Mouse (Mus musculus): ENCODE data around the gene Plppr3.

The Plppr3 gene

DNA sequence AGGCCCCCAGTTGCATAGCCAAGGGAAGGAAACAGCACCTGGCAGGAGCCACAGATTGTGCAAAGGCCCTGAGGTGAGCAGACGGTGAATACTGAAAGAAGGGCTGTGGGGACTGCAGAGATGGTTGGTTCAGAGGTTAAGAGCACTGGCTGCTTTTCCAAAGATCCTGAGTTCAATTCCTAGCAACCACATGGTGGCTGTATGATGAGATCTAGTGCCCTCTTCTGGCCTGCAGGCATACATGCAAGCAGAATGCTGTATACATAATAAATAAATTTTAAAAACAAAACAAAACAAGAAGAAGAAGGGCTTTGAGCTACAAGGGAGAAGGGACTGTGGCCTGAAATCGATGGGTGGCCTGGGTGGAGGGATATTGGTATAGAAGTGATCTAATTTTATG, 57.3 kb downstream of the Plppr3 start:
- no peak for DNase-seq (ENCODE audit: low spot score)

DNA sequence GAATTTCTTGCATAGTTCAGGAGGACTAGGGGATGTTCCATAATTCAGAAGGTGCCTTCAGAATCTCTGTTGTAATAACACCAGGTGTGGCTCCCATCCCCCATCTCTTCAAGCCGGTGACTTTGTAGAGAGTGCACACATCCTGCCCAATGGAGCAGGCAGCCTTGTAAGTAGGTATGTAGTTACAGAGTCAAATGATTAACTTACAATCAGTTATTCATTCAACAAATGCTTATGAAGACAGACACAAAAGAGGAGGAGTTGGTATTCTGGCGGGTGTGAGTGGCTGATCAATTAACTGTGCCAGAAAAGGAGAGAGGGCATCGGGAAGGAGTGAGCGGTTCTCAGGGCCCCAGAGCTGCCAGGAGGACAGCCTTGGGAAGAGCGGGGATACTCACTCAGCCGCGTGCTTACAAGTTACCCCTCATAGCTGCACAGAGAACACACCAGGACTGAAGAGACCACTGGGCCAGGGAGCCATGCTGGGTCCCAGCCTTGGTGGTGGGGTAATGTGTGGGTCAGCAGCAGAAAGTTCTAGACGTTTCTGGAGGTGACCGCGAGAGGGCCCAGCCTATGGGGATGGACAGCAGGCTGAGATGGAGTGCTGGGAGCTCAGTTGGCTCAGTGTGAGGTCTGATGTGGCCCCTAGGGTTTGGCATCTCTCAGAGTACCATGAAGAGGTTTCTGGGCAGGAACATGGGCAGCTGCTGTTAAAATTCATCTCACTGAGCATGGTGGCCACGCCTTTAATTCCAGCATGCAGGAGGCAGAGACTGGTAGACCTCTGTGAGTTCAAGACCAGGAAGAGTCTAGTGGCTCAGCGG, 58.6 kb downstream of the Plppr3 start:
- no peak for DNase-seq (ENCODE audit: low spot score)

DNA sequence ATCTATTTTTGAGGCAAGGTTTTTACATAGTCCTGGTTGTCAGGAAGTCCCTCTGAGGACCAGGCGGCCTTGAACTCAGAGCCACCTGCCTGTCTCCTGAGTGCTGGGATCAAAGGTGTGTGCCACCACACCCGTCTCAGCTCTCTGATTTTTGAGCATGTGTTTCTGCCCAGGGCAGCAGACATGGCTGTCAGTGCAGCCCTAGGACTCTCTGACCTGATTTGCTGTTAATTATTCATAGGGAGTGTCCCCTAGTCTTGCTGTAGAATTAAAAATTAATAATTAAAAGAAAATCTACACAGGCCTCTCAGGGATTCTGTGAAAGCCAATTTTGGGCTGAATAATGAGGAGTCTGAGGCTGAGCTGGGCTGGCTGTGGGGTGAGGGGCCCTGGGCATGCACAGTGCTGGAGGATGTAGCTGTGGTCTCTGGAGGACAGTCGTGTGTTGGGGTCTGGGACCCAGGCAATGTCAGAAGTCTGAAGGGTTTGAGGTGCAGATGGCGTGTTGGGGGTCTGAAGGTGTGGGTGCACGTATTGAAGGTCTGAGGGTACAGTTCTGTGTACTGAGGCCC, 60.1 kb downstream of the Plppr3 start:
- no peak for DNase-seq (ENCODE audit: low spot score)

DNA sequence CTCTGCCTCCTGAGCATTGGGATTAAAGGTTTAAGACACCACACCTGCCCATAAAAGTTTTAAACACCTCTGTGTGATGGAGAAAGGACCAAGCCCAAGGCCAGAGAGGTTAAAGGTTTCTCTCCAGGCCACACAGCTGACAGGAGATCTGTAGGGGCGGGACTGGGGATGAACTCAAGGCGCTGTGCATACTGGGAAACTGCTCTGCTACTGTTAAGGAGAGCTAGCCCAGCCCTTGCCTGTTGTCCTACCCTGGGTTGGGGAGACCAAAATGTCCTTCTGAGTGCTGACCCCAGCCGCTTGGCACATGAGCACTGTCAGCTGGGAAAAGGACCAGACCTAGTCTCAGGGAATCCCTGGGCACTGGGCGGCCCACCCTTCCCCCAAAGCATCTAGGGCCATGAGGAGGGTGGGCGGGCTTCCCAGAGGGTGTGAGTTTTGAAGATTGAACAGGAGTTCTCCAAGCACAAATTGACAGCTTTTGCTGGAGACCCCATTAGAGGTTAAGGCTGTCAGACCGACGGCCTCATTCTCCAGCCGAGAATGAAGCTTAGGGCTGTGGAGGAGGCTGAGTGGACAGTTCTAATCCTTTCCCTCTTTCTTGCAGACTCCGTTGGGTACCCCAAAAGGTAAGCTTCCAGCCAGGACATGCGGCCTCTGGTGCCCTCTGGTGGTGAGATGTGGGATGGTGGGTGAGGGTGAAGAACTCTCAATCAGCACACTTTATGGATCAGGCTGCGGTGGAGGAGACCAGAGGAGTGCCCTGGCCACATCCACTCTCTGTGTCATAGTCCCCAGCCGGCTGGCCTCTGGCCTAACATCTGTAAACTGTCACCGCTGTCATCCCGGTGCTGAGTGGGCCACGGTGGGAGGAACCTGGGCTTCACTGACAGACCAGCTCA, 62.4 kb downstream of the Plppr3 start:
- DNase-seq (ENCODE audit: low spot score): peak; percentile 69
